Mouse (Mus musculus) lung, embryonic 14.5 days (tissue): ENCODE measurements around the gene Gbp2b. TPM values are rescaled to one million over a fixed set of nuclear protein-coding genes. Genes with fewer than 3 reads are reported as not detected.

Experiments
- ATAC-seq: fragments of 200-750 bp; cut with Nextera tagmentation; 2 replicates; pipeline ENCODE4 v1.8.0; 2017; ENCODE audit warnings: mild to moderate bottlenecking, moderate TSS enrichment, moderate library complexity; ENCODE audit not compliant: insufficient read depth
- DNase-seq: peaks from one replicate; pipeline ENCODE4 v3.0.0-alpha.2; 2015
- H3K27ac ChIP-seq: fragments of 300-500 bp; sonication (generic); 2 replicates; pipeline ENCODE4 v1.5.1; 2014; ENCODE audit warnings: low read depth, mild to moderate bottlenecking, moderate library complexity
- H3K27me3 ChIP-seq: fragments of 300-500 bp; sonication (generic); 2 replicates; pipeline ENCODE4 v1.6.1; 2014; ENCODE audit warnings: low read length, control low read depth; ENCODE audit not compliant: insufficient read depth
- H3K36me3 ChIP-seq: fragments of 300-500 bp; sonication (generic); 2 replicates; pipeline ENCODE4 v1.6.1; 2014; ENCODE audit warnings: control low read depth; ENCODE audit not compliant: insufficient read depth
- H3K4me1 ChIP-seq: fragments of 300-500 bp; sonication (generic); 2 replicates; pipeline ENCODE4 v1.6.1; 2014; ENCODE audit warnings: antibody characterized with exemption, control low read depth; ENCODE audit not compliant: insufficient read depth
- H3K4me2 ChIP-seq: fragments of 300-500 bp; sonication (generic); 2 replicates; pipeline ENCODE4 v1.6.1; 2014; ENCODE audit warnings: mild to moderate bottlenecking
- H3K4me3 ChIP-seq: fragments of 300-500 bp; sonication (generic); 2 replicates; pipeline ENCODE4 v1.5.1; 2014; ENCODE audit warnings: low read depth, low read length
- H3K9ac ChIP-seq: fragments of 300-500 bp; sonication (generic); 2 replicates; pipeline ENCODE4 v1.6.1; 2014
- H3K9me3 ChIP-seq: fragments of 300-500 bp; sonication (generic); 2 replicates; pipeline ENCODE4 v1.6.1; 2016; ENCODE audit warnings: low read depth, low read length, control low read depth
- CTCF ChIP-seq: IDR thresholded peaks from 2 replicates; pipeline ENCODE4 v1.5.1; 2016; ENCODE audit warnings: antibody characterized with exemption, low read depth
- WGBS: fragments of 180-500 bp; shearing (Covaris S2); extraction: QIAGEN DNeasy Blood & Tissue Kit; methylation state at CpG from one replicate; pipeline ENCODE4 v1.1.7; 2014; 5-methylcytosine and 5-hydroxymethylcytosine counted together
- polyA plus RNA-seq: library from polyadenylated mRNA; unstranded; fragments of >200 nt; fragmentation: Nextera tagmentation; extraction: Ambion mirVana; gene quantifications from 2 replicates; pipeline ENCODE4 v1.2.1, GENCODE M21; 2014

Gene Gbp2b
- not detected in 2 replicates for polyA plus RNA-seq

DNA sequence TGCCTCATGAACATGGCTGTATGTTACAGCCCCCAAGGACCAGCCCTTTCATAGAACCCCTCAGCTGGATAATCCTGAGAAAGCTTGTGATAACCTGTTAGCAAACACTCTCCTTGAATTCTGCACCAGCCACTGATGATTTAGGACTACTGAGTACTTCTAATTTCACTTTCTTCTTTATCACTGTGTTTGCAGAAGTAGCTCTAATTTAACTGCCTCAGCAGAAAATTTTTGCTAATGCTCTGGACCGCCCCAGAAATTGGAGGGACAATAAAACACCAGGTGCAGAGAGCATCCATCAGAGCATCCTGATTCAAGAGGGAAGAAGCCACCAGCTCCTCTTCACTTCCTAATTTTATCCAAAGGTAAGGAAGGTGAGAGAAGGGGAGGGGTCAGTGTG, at the start of gene Gbp2b:
TSS of gene Gbp2b (plus strand) at position 301 of the 400 bp plus-strand sequence.
- no peaks in the 10 kb centered on the region for H3K27me3 ChIP-seq
- no peak within 1 kb of the TSS for H3K9ac ChIP-seq
- no peak within 1 kb of the TSS for H3K4me2 ChIP-seq
- no peaks in the 10 kb centered on the region for H3K9me3 ChIP-seq
- no peak within 1 kb of the TSS for H3K27ac ChIP-seq
- TF ChIP-seq CTCF, result no peak
- H3K36me3 ChIP-seq, result no peaks in the 10 kb centered on the region
- DNase-seq (no peak), ATAC-seq (no peak)
- H3K4me3 ChIP-seq, result no peak within 1 kb of the TSS
- H3K4me1 ChIP-seq, result no peaks in the 10 kb centered on the region
- 73% methylated on average over 1 of the region's 1 CpGs for WGBS

DNA sequence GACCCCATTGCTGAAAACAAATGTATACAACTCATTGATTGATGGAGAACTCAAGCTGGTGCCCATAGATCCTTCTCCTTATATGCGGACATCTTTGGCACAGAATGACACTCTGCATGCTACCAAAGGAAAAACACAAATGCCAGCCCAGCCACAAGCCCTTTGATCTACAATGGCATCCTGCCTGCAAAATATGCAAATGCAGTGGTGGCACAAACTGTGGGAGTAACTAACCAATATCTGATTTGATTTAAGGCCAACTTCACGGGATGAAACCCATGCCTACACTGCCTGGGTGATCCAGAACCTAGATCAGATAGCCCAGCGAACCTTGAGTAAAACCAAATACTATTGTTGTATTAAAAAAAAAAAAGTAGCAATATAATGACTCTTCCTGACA, 48.0 kb upstream of the Gbp2b start:
- 87% methylated on average over 3 of the region's 3 CpGs for WGBS
- ATAC-seq, result no peak
- Histone ChIP-seq H3K4me2 (no peak overlapping the region), H3K9ac (no peak overlapping the region), H3K36me3 (no peaks in the 10 kb centered on the region), H3K27me3 (no peaks in the 10 kb centered on the region), H3K4me1 (no peaks in the 10 kb centered on the region), H3K9me3 (no peaks in the 10 kb centered on the region), H3K27ac (no peak overlapping the region), H3K4me3 (no peak overlapping the region)
- no peak for TF ChIP-seq CTCF
- no peak for DNase-seq

GRCm38 (mm10) chr3:142550052-142550676, 44.5 kb upstream of the Gbp2b start:
- H3K4me3 ChIP-seq, result no peak overlapping the region
- no peak overlapping the region for H3K27ac ChIP-seq
- TF ChIP-seq CTCF, result no peak
- no peak overlapping the region for H3K9ac ChIP-seq
- no peaks in the 10 kb centered on the region for H3K27me3 ChIP-seq
- no peak for ATAC-seq
- no peak for DNase-seq
- no peaks in the 10 kb centered on the region for H3K36me3 ChIP-seq
- 75% methylated on average over 3 of the region's 3 CpGs for WGBS
- no peak overlapping the region for H3K4me2 ChIP-seq
- H3K4me1 ChIP-seq, result no peaks in the 10 kb centered on the region
- no peaks in the 10 kb centered on the region for H3K9me3 ChIP-seq

DNA sequence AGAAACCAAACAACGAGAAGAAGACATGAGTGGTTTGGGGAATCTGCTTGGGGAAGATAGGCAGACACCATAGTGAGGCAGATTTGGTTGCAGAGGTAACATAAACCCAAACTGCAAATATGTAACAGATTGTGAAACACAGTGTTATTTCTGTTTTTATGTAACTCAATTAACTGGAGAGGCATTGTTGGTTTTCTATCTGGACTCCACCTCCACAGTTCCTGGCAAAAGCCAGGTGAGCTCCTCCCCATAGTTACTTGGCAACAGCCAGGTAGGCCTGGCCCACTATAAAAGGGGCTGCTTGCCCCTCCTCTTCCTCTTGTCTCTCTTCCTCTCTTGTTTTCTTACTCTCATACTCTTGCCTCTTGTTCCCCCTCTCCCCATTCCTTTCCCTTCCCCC, 40.0 kb upstream of the Gbp2b start:
- H3K4me3 ChIP-seq, result no peak overlapping the region
- ATAC-seq (no peak), DNase-seq (no peak)
- H3K4me1 ChIP-seq, result no peaks in the 10 kb centered on the region
- no peak for TF ChIP-seq CTCF
- no peak overlapping the region for H3K27ac ChIP-seq
- no peaks in the 10 kb centered on the region for H3K9me3 ChIP-seq
- no peak overlapping the region for H3K9ac ChIP-seq
- H3K27me3 ChIP-seq, result no peaks in the 10 kb centered on the region
- no peaks in the 10 kb centered on the region for H3K36me3 ChIP-seq
- no peak overlapping the region for H3K4me2 ChIP-seq
- WGBS, result 70% methylated on average over 1 of the region's 1 CpGs

DNA sequence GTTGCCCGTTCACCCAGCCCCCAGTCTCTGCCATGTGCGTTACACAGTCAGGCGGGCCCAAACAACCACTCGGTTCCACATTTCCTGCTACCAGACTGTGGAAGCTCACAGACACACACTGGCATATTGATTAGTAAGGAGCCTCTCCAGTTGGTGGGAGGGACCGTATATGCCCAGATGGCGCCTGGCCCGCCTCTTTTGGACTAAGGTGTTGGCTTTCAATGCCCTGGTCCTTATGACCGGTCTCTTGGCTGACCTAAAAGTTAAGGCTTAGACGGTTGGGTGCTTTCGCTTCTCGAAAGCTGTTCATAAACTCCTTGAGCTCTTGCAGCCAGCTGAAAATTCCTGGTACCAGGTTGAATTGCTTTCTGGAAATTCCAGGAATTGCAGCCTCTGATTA, 39.0 kb upstream of the Gbp2b start:
- Histone ChIP-seq H3K27me3 (no peaks in the 10 kb centered on the region), H3K27ac (no peak overlapping the region), H3K36me3 (no peaks in the 10 kb centered on the region), H3K4me3 (no peak overlapping the region), H3K4me1 (no peaks in the 10 kb centered on the region), H3K9ac (no peak overlapping the region), H3K9me3 (no peaks in the 10 kb centered on the region), H3K4me2 (no peak overlapping the region)
- ATAC-seq (no peak), DNase-seq (no peak)
- no peak for TF ChIP-seq CTCF
- WGBS, result 81% methylated on average over 11 of the region's 11 CpGs

- ATAC-seq, result peak; percentile 59
- Histone ChIP-seq H3K27ac (peak within 1 kb of the TSS; percentile 38; the same call in 1 of the 2 replicates), H3K4me1 (no peaks in the 10 kb centered on the region), H3K9ac (peak within 1 kb of the TSS; percentile 4), H3K4me3 (peak within 1 kb of the TSS; percentile 38), H3K27me3 (no peaks in the 10 kb centered on the region), H3K4me2 (peak within 1 kb of the TSS; percentile 61), H3K36me3 (no peaks in the 10 kb centered on the region), H3K9me3 (no peaks in the 10 kb centered on the region)
- DNase-seq, result peak; percentile 65
- no peak for TF ChIP-seq CTCF
- WGBS, result 17% methylated on average over 3 of the region's 3 CpGs
These were observed 34.9 kb upstream of the Gbp2b start, which contains the start of gene Gbp3 for GRCm38 (mm10) chr3:142559632-142560228. Gbp3 (plus strand) TSS chr3:142560026.

DNA sequence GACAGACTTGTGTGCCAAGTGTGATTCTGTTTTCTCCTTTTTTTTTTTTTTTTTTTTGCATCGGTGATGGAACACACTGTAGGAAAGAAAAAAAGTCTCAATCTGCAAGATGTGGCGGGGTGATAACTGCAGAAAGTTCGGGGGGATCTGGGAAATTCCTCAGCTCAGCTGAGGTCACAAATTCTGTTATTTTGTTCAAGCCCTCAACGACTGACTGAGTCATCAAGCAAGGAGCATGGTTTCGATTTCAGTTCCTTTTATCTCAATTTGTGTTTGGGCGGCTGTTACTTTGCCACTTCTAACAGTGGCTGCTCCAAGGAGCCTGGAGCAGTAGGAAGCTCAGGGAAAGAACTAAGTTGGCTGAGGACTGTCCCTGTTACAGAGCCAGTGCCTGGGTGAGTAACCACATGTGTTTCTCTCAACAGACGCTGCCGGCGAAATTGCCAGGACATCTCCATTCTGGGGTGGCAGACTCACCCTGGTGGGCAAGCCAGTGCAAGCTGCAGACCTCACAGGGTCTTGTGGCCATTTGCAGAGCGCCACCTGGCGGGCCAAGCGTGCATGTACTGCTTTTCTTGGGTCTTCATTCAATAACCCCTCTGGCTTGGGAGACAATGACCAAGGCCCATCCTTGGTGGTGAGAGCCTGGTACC, 34.2 kb upstream of the Gbp2b start:
- Histone ChIP-seq H3K9ac (peak overlapping the region; percentile 4), H3K27ac (peak overlapping the region; percentile 38; the same call in 1 of the 2 replicates), H3K4me2 (peak overlapping the region; percentile 61)

More for the DNA sequence above, 34.2 kb upstream of the Gbp2b start:
- 12% methylated on average over 12 of the region's 12 CpGs for WGBS
- peak; percentile 93 for DNase-seq
- Histone ChIP-seq H3K36me3 (no peaks in the 10 kb centered on the region), H3K4me1 (no peaks in the 10 kb centered on the region), H3K27me3 (no peaks in the 10 kb centered on the region), H3K4me3 (peak overlapping the region; percentile 38), H3K9me3 (no peaks in the 10 kb centered on the region)
- TF ChIP-seq CTCF, result peak; percentile 99
- peak; percentile 93 for ATAC-seq
